Mouse (Mus musculus): ENCODE measurements at regions not wholly inside any gene's neighbourhood (a gene's known extent, or its start where the extent isn't known, plus 50 kb on each side); places are given as distances from the start of the nearest gene placed in this dataset.

DNA sequence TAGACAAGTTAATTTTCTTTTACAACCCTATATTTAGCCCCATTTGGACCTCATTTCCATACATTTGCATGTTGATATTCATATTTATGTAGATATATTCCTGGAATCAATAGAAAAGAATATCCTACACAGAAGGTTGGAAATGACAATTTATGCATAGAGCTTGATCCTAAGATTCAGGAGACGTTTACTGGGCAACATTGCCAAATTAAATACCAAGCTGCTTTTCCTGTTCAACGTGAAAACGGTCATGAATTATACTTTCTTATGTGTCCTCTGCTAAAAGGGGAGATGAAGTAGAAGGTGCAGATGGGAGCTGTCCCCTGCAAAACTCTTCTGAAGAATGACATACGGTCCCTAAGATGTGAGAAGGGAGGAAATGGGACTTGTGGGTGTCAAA is 2888.9 kb upstream of the Lrrc6 start:
- DNase-seq (ENCODE audit: low spot score) = no peak

GRCm38 (mm10) chr15:69387466-69387865 is 2886.8 kb upstream of the Lrrc6 start:
- no peak for DNase-seq (ENCODE audit: low spot score)

DNA sequence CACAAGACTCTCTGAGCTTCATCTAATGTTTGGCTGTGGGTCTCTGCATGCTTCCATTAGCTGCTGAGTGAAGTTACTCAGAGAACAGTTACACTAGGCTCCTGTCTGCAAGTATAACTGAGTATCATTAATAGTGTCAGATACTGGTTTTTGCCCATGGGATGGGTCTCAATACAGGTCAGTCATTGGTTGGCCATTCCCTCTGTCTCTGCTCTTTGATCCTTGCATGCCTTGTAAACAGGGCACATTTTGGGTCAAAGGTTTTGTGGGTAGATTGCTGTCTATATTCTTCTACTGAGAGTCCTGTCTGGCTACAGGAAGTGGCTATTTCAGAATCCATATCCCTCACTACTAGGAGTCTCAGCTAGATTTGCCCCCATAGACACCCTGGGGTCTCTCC is 2864.7 kb upstream of the Lrrc6 start:
- no peak for DNase-seq (ENCODE audit: low spot score)

DNA sequence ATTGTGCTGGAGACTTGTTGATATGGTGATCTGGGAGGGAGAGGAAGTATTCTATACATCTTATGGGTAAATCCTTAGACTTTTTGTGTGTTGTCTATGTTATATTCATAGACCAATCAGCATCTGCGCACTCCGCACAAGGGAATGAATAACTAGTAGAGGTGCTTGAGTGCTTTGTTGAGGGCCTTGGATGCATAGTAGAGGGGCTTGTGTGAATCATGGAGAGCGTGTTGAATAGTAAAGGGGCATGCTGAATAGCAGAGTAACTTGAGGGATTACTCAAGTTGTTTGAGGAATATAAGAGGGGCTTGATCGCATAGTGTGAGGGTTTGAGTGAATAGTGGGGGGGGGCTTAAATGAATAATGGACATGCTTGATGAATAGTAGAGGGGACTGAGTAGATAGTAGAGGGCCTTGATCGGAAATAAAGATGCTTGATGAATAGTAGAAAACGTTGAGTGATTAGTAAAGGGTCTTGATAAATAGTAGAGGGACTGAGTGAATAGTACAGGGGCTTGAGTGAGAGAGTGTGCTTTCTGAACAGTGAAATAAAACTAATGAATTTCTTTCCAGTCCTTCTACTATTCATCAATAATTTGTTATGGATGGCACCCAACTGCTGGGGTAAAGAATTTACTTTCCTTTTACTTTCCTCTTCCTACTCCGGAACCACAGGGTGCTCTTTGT is 2849.5 kb upstream of the Lrrc6 start:
- DNase-seq (ENCODE audit: low spot score) = peak; percentile 2

- no peak for DNase-seq (ENCODE audit: low spot score)
These were observed 2845.4 kb upstream of the Lrrc6 start for GRCm38 (mm10) chr15:69346065-69346464.

DNA sequence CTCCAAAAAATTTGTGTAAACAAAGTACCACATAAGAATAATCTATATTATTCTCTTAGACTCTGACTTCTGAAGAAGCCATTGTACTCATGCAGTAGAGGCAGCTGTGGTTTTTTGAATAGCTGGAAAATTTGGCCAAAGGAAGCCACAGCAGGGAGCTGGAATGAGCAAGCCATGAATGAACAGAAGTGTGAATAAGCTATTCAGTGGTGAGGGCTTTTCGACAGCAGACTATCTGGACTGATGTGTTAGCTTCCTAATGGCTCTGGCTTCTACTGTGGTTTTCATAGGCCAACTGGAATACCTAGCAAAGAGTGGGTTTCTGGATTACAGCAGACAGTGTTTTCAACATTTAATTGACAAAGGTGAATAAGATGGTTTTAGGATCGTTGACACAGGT is 2842.0 kb upstream of the Lrrc6 start:
- DNase-seq (ENCODE audit: low spot score) = peak; percentile 3

DNA sequence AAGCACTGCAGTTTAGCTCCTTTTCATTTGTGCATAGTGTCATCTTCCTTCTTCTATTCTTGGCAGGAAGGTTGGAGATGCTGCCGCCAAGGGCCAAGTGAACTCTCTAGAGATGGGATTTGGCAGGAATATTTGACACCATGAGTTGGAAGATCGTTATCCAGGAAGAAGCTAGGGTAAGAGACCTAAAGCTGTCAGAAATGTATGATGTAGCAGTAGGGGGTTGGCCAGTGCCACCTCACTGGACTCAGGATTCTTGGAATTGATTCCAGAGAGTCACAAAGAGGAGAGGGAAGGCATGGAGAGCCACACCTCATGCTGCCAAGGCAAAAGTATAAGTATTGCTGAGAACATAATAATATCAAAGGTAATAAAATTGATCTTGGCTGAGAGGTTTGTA is 2835.8 kb upstream of the Lrrc6 start:
- no peak for DNase-seq (ENCODE audit: low spot score)

GRCm38 (mm10) chr15:69326537-69326936 is 2825.8 kb upstream of the Lrrc6 start:
- no peak for DNase-seq (ENCODE audit: low spot score)

- no peak for DNase-seq (ENCODE audit: low spot score)
These were observed 2802.4 kb upstream of the Lrrc6 start for GRCm38 (mm10) chr15:69303100-69303499.

DNA sequence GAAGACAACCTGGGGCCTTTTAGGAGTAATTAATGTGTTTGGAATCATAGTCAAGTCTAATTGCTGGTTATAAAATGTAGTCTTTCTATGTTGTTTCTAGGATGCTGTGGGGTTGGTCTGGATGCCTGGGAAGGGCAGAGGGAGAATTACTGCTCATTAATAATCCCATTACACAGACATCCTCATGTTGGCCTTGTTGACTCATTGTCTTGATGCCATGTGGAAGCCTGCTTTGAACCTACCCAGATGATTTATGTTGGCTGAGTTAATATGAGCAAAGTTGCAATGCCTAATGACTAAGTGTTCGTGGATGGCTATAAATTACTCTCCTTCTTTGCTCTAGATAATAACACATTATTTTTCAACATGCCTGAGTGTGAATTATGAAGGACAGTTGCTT is 2790.6 kb upstream of the Lrrc6 start:
- no peak for DNase-seq (ENCODE audit: low spot score)

- DNase-seq (ENCODE audit: low spot score) = no peak
These were observed 2775.0 kb upstream of the Lrrc6 start for GRCm38 (mm10) chr15:69275546-69276255.

DNA sequence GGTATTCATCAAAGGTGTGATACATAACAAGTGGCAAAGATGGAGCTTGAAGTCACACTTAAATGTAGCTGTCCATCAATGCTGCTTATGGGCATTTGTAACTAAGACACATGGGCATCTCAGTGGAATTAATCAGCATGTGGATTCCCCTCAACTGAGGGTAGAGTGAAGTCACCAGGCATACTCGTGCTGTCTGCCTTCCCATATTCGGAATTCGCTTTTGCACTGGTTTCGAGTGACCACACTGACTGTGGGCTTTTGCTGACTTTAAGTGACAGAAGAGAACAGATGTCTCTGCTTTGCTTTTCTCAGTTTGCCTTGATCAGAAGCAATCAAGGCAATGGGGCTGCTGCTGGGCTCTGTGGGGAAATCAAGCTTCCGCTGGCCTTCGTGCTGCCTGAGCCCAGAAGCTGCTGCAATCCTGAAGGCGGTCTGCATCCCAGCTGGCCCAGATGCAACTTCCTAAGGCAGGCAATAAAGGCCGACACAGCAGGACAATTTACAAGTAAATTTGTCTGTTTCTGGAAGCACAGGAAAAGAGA is 2773.6 kb upstream of the Lrrc6 start:
- no peak for DNase-seq (ENCODE audit: low spot score)

DNA sequence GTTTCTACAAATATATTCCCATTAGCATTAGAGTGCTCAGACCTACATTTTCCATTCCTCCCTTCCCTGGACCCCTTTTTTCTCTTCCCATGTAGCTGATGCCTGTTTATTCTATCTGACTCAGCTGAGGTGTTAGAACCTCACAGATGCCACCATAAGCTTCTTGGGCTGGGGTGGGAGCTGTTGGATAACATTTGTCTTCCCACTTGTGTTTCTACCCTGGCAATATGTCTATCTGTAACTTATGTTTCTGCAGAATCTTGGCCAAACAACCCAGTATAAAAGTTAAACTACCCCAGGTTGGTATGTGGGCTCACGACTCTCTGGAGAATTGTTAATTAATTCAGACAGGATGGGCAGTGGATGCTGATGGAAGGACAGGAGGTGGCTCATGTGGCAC is 2772.8 kb upstream of the Lrrc6 start:
- no peak for DNase-seq (ENCODE audit: low spot score)

GRCm38 (mm10) chr15:69261940-69262339 is 2761.2 kb upstream of the Lrrc6 start:
- no peak for DNase-seq (ENCODE audit: low spot score)

DNA sequence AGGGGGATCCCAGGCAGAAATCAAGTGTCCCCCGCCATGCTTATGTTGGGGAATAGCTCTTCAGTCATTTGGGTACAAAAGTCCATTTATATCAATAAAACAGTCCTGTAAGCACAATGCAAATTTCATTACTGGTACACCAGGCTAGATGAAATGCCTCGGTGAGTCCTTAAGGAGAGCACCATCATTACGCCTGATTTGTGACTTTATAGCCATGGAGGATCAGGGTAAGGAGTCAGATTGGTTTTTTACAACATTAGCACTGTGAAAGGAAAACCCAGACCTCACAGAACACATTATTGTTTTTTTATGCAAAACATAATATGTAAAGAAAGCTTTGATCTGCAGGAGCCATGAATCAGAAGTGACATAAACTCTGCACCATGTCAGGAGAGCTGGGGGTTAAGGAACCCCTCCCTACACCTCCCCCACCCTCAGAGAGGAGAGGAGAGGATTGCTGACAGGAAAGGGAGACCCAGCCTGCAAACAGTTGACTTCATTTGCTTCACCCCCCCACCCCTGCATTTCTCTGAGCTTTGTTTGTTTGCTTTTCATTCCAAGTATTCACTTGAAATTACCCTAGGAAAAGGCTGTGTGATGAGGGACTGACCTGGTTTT is 2756.6 kb upstream of the Lrrc6 start:
- peak; percentile 8 for DNase-seq (ENCODE audit: low spot score)

GRCm38 (mm10) chr15:69253698-69254097 is 2753.0 kb upstream of the Lrrc6 start:
- DNase-seq (ENCODE audit: low spot score) = no peak

- no peak for DNase-seq (ENCODE audit: low spot score)
These were observed 2751.4 kb upstream of the Lrrc6 start for GRCm38 (mm10) chr15:69252095-69252494.

DNA sequence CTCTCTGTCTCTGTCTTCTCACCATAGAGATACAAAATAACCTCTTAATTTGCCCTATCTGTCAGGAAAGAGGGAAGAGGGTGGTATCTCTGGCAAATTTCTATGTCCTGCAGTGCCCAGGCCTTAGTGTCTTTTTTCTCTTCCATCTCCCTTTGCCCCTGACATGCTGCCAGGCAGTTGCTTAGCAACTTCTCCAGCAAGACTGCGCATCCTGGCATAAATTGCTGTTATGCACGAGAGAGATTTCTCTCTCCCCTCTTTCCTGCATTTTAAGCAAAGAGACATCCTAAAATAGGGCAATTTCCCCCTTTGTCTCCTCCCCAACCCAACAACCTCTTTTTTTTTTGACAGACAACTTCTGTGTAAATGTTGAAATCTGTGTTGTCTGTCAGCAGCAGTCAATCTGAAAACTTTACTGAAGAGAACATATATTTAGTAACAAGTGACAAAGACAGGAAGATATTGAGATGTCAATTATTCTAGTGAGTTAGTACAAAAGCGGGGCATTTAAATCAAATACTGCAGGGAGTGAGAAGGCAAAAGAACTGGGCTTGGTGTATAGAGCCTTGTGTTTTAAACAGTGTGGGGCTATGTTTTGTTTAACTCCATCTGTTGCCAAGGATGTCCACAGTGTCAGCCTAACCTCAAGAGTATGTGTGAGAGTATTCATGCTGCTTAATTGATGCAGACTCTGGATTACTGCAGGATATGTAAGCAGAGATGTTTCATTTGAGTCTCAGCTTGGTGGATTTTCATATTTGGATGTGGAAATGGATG is 2745.7 kb upstream of the Lrrc6 start:
- no peak for DNase-seq (ENCODE audit: low spot score)

GRCm38 (mm10) chr15:69235271-69235670 is 2734.6 kb upstream of the Lrrc6 start:
- no peak for DNase-seq (ENCODE audit: low spot score)

- DNase-seq (ENCODE audit: low spot score) = no peak
These were observed 2724.2 kb upstream of the Lrrc6 start for GRCm38 (mm10) chr15:69224619-69225587.

- DNase-seq (ENCODE audit: low spot score) = no peak
These were observed 2722.7 kb upstream of the Lrrc6 start for GRCm38 (mm10) chr15:69223411-69223810.
